ENCODE assay signal across 14 mouse cellular contexts in the genomic region with DNA sequence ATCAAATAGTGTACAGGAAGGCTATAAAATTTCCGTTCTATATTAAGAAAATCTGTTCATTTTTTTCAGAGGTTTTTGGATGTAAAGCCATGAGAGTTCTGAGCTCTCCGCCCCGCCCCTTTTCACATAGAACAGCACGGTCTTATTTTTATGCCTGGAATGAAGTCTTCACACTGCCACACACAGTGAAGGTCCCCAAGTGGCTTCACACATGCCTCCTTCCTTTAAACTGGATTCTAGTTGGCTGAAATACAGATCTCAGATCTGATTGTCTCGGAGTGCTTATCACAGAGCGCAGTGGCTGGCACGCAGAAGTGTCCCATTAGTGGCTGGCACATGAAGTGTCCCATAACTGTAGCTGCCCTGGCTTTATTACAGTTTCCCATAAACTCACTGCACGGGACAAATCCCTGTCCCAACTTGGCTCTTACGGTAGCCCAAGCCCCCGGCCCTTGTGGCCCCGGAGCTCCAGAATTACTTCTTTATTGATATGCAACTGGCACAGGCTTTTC.
DNase-seq lines count a peak whose midpoint lies in the region; ATAC-seq lines count a peak whose summit lies in the region.
"Had no signal": no experiment of that assay in that cellular context is flagged by ENCODE, and none has a peak within 500 bp of the region (broad histone marks: within the 10 kb centered on the region; RNA-seq: fewer than 3 reads in every experiment).

No protein-coding gene starts in this region.

- 39% methylated on average over 11 of the region's 11 CpGs for WGBS in heart, embryonic 11.5 days (ENCODE audit: insufficient replicate concordance)
- WGBS in midbrain, embryonic 12.5 days: 27% methylated on average over 11 of the region's 11 CpGs
- WGBS in midbrain, embryonic 11.5 days: 27% methylated on average over 11 of the region's 11 CpGs
- WGBS in hindbrain, embryonic 16.5 days: 25% methylated on average over 11 of the region's 11 CpGs

- 0 out of 2 replicates have a peak overlapping the region, but pooled peaks have one; percentile 52 for H3K9ac ChIP-seq in heart, embryonic 11.5 days (ENCODE audit: low read depth, low read length)
- no peak overlapping the region for H3K9ac ChIP-seq in midbrain, embryonic 12.5 days (replicated peaks)
- no peak overlapping the region for H3K9ac ChIP-seq in midbrain, embryonic 11.5 days (ENCODE audit: low read length)
- no peak overlapping the region for H3K9ac ChIP-seq in hindbrain, embryonic 16.5 days (ENCODE audit: low read depth, low read length)
- H3K9ac ChIP-seq: embryonic facial prominence, embryonic 12.5 days; liver, embryonic 14.5 days had no signal

- peak overlapping the region; percentile 63 for H3K4me2 ChIP-seq in heart, embryonic 11.5 days
- peak overlapping the region; percentile 21 for H3K4me2 ChIP-seq in midbrain, embryonic 12.5 days (replicated peaks)
- H3K4me2 ChIP-seq in midbrain, embryonic 11.5 days: no peak overlapping the region
- peak overlapping the region; percentile 58 for H3K4me2 ChIP-seq in hindbrain, embryonic 16.5 days (ENCODE audit: low read length)

- H3K27me3 ChIP-seq in heart, embryonic 11.5 days (ENCODE audit: control insufficient read depth, insufficient read depth, low read length): no peaks in the 10 kb centered on the region
- H3K27me3 ChIP-seq in midbrain, embryonic 12.5 days: peaks cover 24% of the 10 kb centered on the region; the same call in 1 of the 2 replicates
- no peaks in the 10 kb centered on the region for H3K27me3 ChIP-seq in midbrain, embryonic 11.5 days (ENCODE audit: control insufficient read depth, insufficient read depth, low read length)
- no peaks in the 10 kb centered on the region for H3K27me3 ChIP-seq in hindbrain, embryonic 16.5 days (replicated peaks; ENCODE audit: control insufficient read depth, insufficient read depth, low read length)
- H3K27me3 ChIP-seq: Patski had no signal

- H3K4me3 ChIP-seq in heart, embryonic 11.5 days (ENCODE audit: low read depth, low read length): no peak overlapping the region
- no peak overlapping the region for H3K4me3 ChIP-seq in midbrain, embryonic 12.5 days
- H3K4me3 ChIP-seq in midbrain, embryonic 11.5 days (ENCODE audit: low read depth, low read length): no peak overlapping the region
- no peak overlapping the region for H3K4me3 ChIP-seq in hindbrain, embryonic 16.5 days (ENCODE audit: low read length)
- H3K4me3 ChIP-seq: embryonic facial prominence, embryonic 12.5 days had no signal

- no peak for ATAC-seq in heart, embryonic 11.5 days (replicated peaks; ENCODE audit: insufficient number of reproducible peaks, low FRiP score, low TSS enrichment)
- ATAC-seq in midbrain, embryonic 12.5 days (ENCODE audit: low FRiP score, low read depth): peak; percentile 23
- no peak for ATAC-seq in midbrain, embryonic 11.5 days (ENCODE audit: low FRiP score)
- ATAC-seq in hindbrain, embryonic 16.5 days: peak; percentile 46; the same call in 1 of the 2 replicates
- ATAC-seq: Patski had no signal

- DNase-seq in heart, adult 18-20 months: no peak
- DNase-seq in midbrain, embryonic 11.5 days (ENCODE audit: low spot score, missing footprints): no peak
- no peak for DNase-seq in thymus, postnatal 0 days (ENCODE audit: low spot score)
- DNase-seq in right cerebral cortex, postnatal 36 days (ENCODE audit: low spot score in 2 of 2): no peak
- no peak for DNase-seq in gastrocnemius, adult 8-10 months (ENCODE audit: low spot score in 2 of 2)
- DNase-seq: adrenal gland, adult 8-10 months; cerebellum, adult 11 months; kidney, adult 8-10 months had no signal

- H3K27ac ChIP-seq in heart, embryonic 11.5 days (ENCODE audit: low read depth, low read length): no peak overlapping the region
- no peak overlapping the region for H3K27ac ChIP-seq in midbrain, embryonic 12.5 days (replicated peaks)
- H3K27ac ChIP-seq in midbrain, embryonic 11.5 days (ENCODE audit: low read depth, low read length): no peak overlapping the region
- H3K27ac ChIP-seq in hindbrain, embryonic 16.5 days (ENCODE audit: low read depth, low read length): no peak overlapping the region
- H3K27ac ChIP-seq: embryonic facial prominence, embryonic 12.5 days; liver, embryonic 14.5 days had no signal

- H3K9me3 ChIP-seq in heart, embryonic 11.5 days (replicated peaks; ENCODE audit: control insufficient read depth, low read length): no peaks in the 10 kb centered on the region
- no peaks in the 10 kb centered on the region for H3K9me3 ChIP-seq in midbrain, embryonic 12.5 days
- H3K9me3 ChIP-seq in midbrain, embryonic 11.5 days (ENCODE audit: control insufficient read depth, low read length): no peaks in the 10 kb centered on the region
- H3K9me3 ChIP-seq in hindbrain, embryonic 16.5 days (ENCODE audit: control insufficient read depth, low read length): no peaks in the 10 kb centered on the region
- H3K9me3 ChIP-seq: embryonic facial prominence, embryonic 12.5 days had no signal

- H3K4me1 ChIP-seq in heart, embryonic 11.5 days (ENCODE audit: control insufficient read depth, insufficient read depth, low read length): peaks cover 2% of the 10 kb centered on the region; the same call in 1 of the 2 replicates
- peaks cover 14% of the 10 kb centered on the region for H3K4me1 ChIP-seq in midbrain, embryonic 12.5 days
- peaks cover 12% of the 10 kb centered on the region; the same call in 1 of the 2 replicates for H3K4me1 ChIP-seq in midbrain, embryonic 11.5 days (ENCODE audit: control insufficient read depth, insufficient read depth, low read length)
- H3K4me1 ChIP-seq in hindbrain, embryonic 16.5 days (ENCODE audit: control insufficient read depth, insufficient read depth, low read depth, low read length): peaks cover 15% of the 10 kb centered on the region; the same call in 1 of the 2 replicates

- H3K36me3 ChIP-seq in heart, embryonic 11.5 days (ENCODE audit: control insufficient read depth, insufficient read depth, low read length): no peaks in the 10 kb centered on the region
- H3K36me3 ChIP-seq in midbrain, embryonic 12.5 days: no peaks in the 10 kb centered on the region
- H3K36me3 ChIP-seq in midbrain, embryonic 11.5 days (ENCODE audit: control insufficient read depth, insufficient read depth, low read length): no peaks in the 10 kb centered on the region
- H3K36me3 ChIP-seq in hindbrain, embryonic 16.5 days (ENCODE audit: control insufficient read depth, insufficient read depth, low read length): no peaks in the 10 kb centered on the region
- H3K36me3 ChIP-seq: embryonic facial prominence, embryonic 12.5 days had no signal

Comparison
In these comparisons a context has a peak if more than half of its experiments do, and no peak if none do; other contexts are left out.
1. ATAC-seq: peak in midbrain, embryonic 12.5 days (single experiment) and hindbrain, embryonic 16.5 days (single experiment); none in heart, embryonic 11.5 days (single experiment) and midbrain, embryonic 11.5 days (single experiment).